Mouse (Mus musculus): ENCODE results near the gene Il17re. TPM values are rescaled to one million over a fixed set of nuclear protein-coding genes. Genes with fewer than 3 reads are reported as not detected.

Il17re gene
- polyA plus RNA-seq, 1 experiment from 2014 or later, result 9.7 TPM

DNA sequence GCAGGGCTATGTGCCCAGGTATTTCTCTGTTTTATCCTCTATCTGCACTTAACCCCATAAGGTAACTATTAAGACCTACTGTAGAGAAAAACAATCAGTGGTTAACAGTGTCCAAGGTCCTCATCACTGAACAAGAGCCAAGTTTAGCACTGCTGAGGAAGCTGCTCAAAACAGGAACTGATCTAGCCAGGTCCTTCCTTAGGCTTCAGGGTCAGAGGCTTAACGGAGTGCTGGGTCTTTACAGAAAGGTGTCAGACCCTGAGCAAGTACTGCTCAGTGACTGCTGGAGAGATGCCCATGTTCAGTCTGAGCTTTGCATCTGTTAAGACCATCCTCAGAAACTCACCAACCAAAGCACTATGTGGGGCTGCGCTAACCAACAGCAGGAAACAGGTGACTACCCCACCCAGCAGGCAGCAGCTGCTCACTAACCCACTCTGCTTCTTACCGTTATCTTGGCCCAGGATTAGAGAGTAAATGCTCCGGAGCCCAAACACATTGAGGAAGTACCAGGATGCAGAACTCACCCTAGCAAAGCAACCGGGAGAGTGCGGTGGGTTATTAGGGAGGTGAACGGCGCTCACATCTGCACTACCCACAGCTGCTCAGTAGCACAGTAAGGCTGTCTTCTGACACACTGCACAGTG, 59.3 kb downstream of the Il17re start:
- no peaks in the 10 kb centered on the region for H3K27me3 ChIP-seq
- H3K27ac ChIP-seq, result no peak overlapping the region
- H3K4me3 ChIP-seq, result no peak overlapping the region
- no peak overlapping the region for H3K4me2 ChIP-seq
- H3K9ac ChIP-seq, result no peak overlapping the region
- H3K36me3 ChIP-seq, result peaks cover 90% of the 10 kb centered on the region
- no peaks in the 10 kb centered on the region for H3K4me1 ChIP-seq
- H3K9me3 ChIP-seq, result no peaks in the 10 kb centered on the region
- WGBS, result 89% methylated on average over 8 of the region's 8 CpGs
- no peak for ATAC-seq (ENCODE audit: insufficient number of reproducible peaks, low FRiP score, low TSS enrichment, low read depth)

Small RNAs within 50 kb of the gene (microRNA-seq; reads per million reads assigned to microRNA genes)
- gene Gm24387, result not detected

Other genes starting within 250 kb of the Il17re start
- 29.1 and 29.7 TPM in 2 replicates for gene Mtmr14, start 220.6 kb upstream of the Il17re start, polyA plus RNA-seq (2015; fragmentation: Nextera tagmentation; extraction: Ambion mirVana)
- 0.10 and 0.20 TPM in 2 replicates for gene Cpne9, start 176.2 kb upstream of the Il17re start, polyA plus RNA-seq (2015; fragmentation: Nextera tagmentation; extraction: Ambion mirVana)
- 15.1 and 16.1 TPM in 2 replicates for gene Brpf1, start 151.3 kb upstream of the Il17re start, polyA plus RNA-seq (2015; fragmentation: Nextera tagmentation; extraction: Ambion mirVana)
- gene Ogg1, start 131.5 kb upstream of the Il17re start, polyA plus RNA-seq (2015; fragmentation: Nextera tagmentation; extraction: Ambion mirVana), result 10.6 and 10.7 TPM in 2 replicates
- 91.4 and 91.7 TPM in 2 replicates for gene Camk1, start 114.5 kb upstream of the Il17re start, polyA plus RNA-seq (2015; fragmentation: Nextera tagmentation; extraction: Ambion mirVana)
- 45.1 and 48.7 TPM in 2 replicates for gene Tada3, start 80.6 kb upstream of the Il17re start, polyA plus RNA-seq (2015; fragmentation: Nextera tagmentation; extraction: Ambion mirVana)
- 392 and 399 TPM in 2 replicates for gene Arpc4, start 80.4 kb upstream of the Il17re start, polyA plus RNA-seq (2015; fragmentation: Nextera tagmentation; extraction: Ambion mirVana)
- 4.4 and 5.6 TPM in 2 replicates for gene Ttll3, start 69.2 kb upstream of the Il17re start, polyA plus RNA-seq (2015; fragmentation: Nextera tagmentation; extraction: Ambion mirVana)
- 20.4 and 21.3 TPM in 2 replicates for gene Rpusd3, start 39.1 kb upstream of the Il17re start, polyA plus RNA-seq (2015; fragmentation: Nextera tagmentation; extraction: Ambion mirVana)
- gene Cidec, start 22.7 kb upstream of the Il17re start, polyA plus RNA-seq (2015; fragmentation: Nextera tagmentation; extraction: Ambion mirVana), result 0.63 TPM in 1 of 2 replicates, not detected in the other
- gene Jagn1, start 15.9 kb upstream of the Il17re start, polyA plus RNA-seq (2015; fragmentation: Nextera tagmentation; extraction: Ambion mirVana), result 85.0 and 88.5 TPM in 2 replicates
- 58.4 and 63.5 TPM in 2 replicates for gene Il17rc, start 12.9 kb downstream of the Il17re start, polyA plus RNA-seq (2015; fragmentation: Nextera tagmentation; extraction: Ambion mirVana)
- gene Creld1, start 24.8 kb downstream of the Il17re start, polyA plus RNA-seq (2015; fragmentation: Nextera tagmentation; extraction: Ambion mirVana), result 22.1 and 27.2 TPM in 2 replicates
- gene Prrt3, start 43.4 kb downstream of the Il17re start, polyA plus RNA-seq (2015; fragmentation: Nextera tagmentation; extraction: Ambion mirVana), result 0.44 and 0.61 TPM in 2 replicates
- gene Emc3, start 73.2 kb downstream of the Il17re start, polyA plus RNA-seq (2015; fragmentation: Nextera tagmentation; extraction: Ambion mirVana), result 106 and 110 TPM in 2 replicates
- gene Fancd2, start 73.2 kb downstream of the Il17re start, polyA plus RNA-seq (2015; fragmentation: Nextera tagmentation; extraction: Ambion mirVana), result 5.9 and 6.6 TPM in 2 replicates
- gene Fancd2os, start 142.2 kb downstream of the Il17re start, polyA plus RNA-seq (2015; fragmentation: Nextera tagmentation; extraction: Ambion mirVana), result not detected in 2 replicates
- gene Brk1, start 146.3 kb downstream of the Il17re start, polyA plus RNA-seq (2015; fragmentation: Nextera tagmentation; extraction: Ambion mirVana), result 222 and 231 TPM in 2 replicates
- gene Vhl, start 165.5 kb downstream of the Il17re start, polyA plus RNA-seq (2015; fragmentation: Nextera tagmentation; extraction: Ambion mirVana), result 41.4 and 44.3 TPM in 2 replicates
- gene Irak2, start 180.0 kb downstream of the Il17re start, polyA plus RNA-seq (2015; fragmentation: Nextera tagmentation; extraction: Ambion mirVana), result 4.1 and 4.6 TPM in 2 replicates
- gene Tatdn2, start 238.6 kb downstream of the Il17re start, polyA plus RNA-seq (2015; fragmentation: Nextera tagmentation; extraction: Ambion mirVana), result 0.61 and 0.63 TPM in 2 replicates

Measured in limb, embryonic 15.5 days (tissue).